Mouse (Mus musculus): ENCODE results near the gene Spata25.

- TF ChIP-seq CTCF (IDR thresholded peaks at IDR 0.05; ENCODE audit: low read depth, low read length), result no peak
- no peak for TF ChIP-seq POLR2A (IDR thresholded peaks at IDR 0.05; ENCODE audit: borderline replicate concordance, low read depth, low read length)
Observed at GRCm38 (mm10) chr2:164817703-164818102, 10.6 kb downstream of the Spata25 start.
